Mouse (Mus musculus): ENCODE data around the gene Cdh3. TPM values are rescaled to one million over a fixed set of nuclear protein-coding genes. Genes with fewer than 3 reads are reported as not detected.
"Not testable (repeated sequence)": the region's sequence is repeated elsewhere in the genome, so short reads cannot be mapped to it uniquely, and the experiment has no call there.

Cdh3 gene
- polyA plus RNA-seq, 1 experiment from 2014 or later, result 2.6 TPM

DNA sequence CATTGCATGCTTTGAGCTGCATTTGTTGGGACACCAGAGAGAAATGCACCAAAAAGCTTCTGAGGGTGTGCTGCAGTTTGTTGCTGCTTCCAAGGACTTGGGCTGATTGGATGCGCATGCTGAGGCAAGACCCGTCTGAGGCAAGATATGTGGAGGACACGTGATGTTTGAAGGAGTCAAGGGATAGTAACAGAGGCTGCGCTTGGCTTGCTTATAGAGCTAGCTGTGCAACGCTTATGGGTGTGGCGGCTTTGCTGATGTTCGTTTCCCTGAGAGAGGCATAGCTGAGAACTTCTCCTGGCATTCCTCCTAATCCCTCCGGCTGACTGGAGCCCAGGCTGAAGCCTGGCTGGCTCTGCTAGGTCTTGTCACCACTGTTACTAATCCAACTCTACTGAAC is 76.2 kb downstream of the Cdh3 start:
- no peak overlapping the region for H3K4me2 ChIP-seq (replicated peaks; ENCODE audit: low read depth, low read length)
- H3K27ac ChIP-seq (ENCODE audit: low read length), result no peak overlapping the region
- no peaks in the 10 kb centered on the region for H3K9me3 ChIP-seq (ENCODE audit: low read length)
- no peak for DNase-seq (ENCODE audit: low spot score)
- H3K27me3 ChIP-seq (replicated peaks; ENCODE audit: insufficient read depth, low read length), result no peaks in the 10 kb centered on the region
- H3K36me3 ChIP-seq (ENCODE audit: insufficient read depth, low read length), result no peaks in the 10 kb centered on the region
- TF ChIP-seq CTCF (IDR thresholded peaks at IDR 0.05) (no peak), EP300 (IDR thresholded peaks at IDR 0.05) (no peak)
- H3K4me1 ChIP-seq (ENCODE audit: insufficient read depth, low read depth, low read length), result peaks cover 7% of the 10 kb centered on the region; the same call in 1 of the 2 replicates
- H3K4me3 ChIP-seq (ENCODE audit: low read depth, low read length), result no peak overlapping the region
- WGBS, result 67% methylated on average over 8 of the region's 8 CpGs
- no peak for ATAC-seq
- no peak overlapping the region for H3K9ac ChIP-seq (replicated peaks; ENCODE audit: low read depth)

GRCm38 (mm10) chr8:106588443-106589431 is 78.0 kb downstream of the Cdh3 start:
- no peak overlapping the region for H3K9ac ChIP-seq (replicated peaks; ENCODE audit: low read depth)
- no peak overlapping the region for H3K27ac ChIP-seq (ENCODE audit: low read length)

GRCm38 (mm10) chr8:106592458-106592857 is 81.8 kb downstream of the Cdh3 start:
- DNase-seq (ENCODE audit: low spot score), result no peak

More at GRCm38 (mm10) chr8:106588443-106589431, 78.0 kb downstream of the Cdh3 start:
- no peaks in the 10 kb centered on the region for H3K9me3 ChIP-seq (ENCODE audit: low read length)
- H3K4me3 ChIP-seq (ENCODE audit: low read depth, low read length), result no peak overlapping the region
- no peak overlapping the region for H3K4me2 ChIP-seq (replicated peaks; ENCODE audit: low read depth, low read length)
- DNase-seq (ENCODE audit: low spot score) (peak; percentile 37), ATAC-seq (no peak)
- H3K4me1 ChIP-seq (ENCODE audit: insufficient read depth, low read depth, low read length), result peaks cover 7% of the 10 kb centered on the region; the same call in 1 of the 2 replicates
- WGBS, result 22% methylated on average over 3 of the region's 3 CpGs
- TF ChIP-seq CTCF (IDR thresholded peaks at IDR 0.05) (no peak), EP300 (IDR thresholded peaks at IDR 0.05) (no peak)
- H3K36me3 ChIP-seq (ENCODE audit: insufficient read depth, low read length), result no peaks in the 10 kb centered on the region
- H3K27me3 ChIP-seq (replicated peaks; ENCODE audit: insufficient read depth, low read length), result no peaks in the 10 kb centered on the region

DNA sequence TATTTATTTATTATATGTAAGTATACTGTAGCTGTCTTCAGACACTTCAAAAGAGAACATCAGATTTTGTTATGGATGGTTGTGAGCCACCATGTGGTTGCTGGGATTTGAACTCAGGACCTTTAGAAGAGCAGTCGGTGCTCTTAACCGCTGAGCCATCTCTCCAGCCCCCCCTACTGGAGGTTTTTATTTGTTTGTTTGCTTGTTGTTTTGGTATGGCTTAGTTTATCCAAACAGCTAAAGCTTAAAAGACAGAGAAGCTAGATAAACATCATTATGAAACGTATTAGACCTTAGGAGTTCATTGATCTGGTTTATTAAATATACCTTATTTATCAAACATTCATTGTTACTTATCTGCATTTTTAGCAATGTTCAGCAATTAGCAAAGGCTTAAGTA is 84.9 kb downstream of the Cdh3 start:
- H3K27me3 ChIP-seq (replicated peaks; ENCODE audit: insufficient read depth, low read length); H3K9me3 ChIP-seq (ENCODE audit: low read length); DNase-seq (ENCODE audit: low spot score); H3K9ac ChIP-seq (replicated peaks; ENCODE audit: low read depth); H3K4me3 ChIP-seq (ENCODE audit: low read depth, low read length); H3K27ac ChIP-seq (ENCODE audit: low read length); H3K36me3 ChIP-seq (ENCODE audit: insufficient read depth, low read length); H3K4me1 ChIP-seq (ENCODE audit: insufficient read depth, low read depth, low read length); ATAC-seq; H3K4me2 ChIP-seq (replicated peaks; ENCODE audit: low read depth, low read length): not testable (repeated sequence)
- WGBS, result 91% methylated on average over 3 of the region's 3 CpGs

More at GRCm38 (mm10) chr8:106592458-106592857, 81.8 kb downstream of the Cdh3 start:
- Histone ChIP-seq H3K4me2 (replicated peaks; ENCODE audit: low read depth, low read length) (no peak overlapping the region), H3K4me3 (ENCODE audit: low read depth, low read length) (no peak overlapping the region), H3K9me3 (ENCODE audit: low read length) (no peaks in the 10 kb centered on the region), H3K36me3 (ENCODE audit: insufficient read depth, low read length) (no peaks in the 10 kb centered on the region), H3K27ac (ENCODE audit: low read length) (no peak overlapping the region), H3K4me1 (ENCODE audit: insufficient read depth, low read depth, low read length) (no peaks in the 10 kb centered on the region), H3K9ac (replicated peaks; ENCODE audit: low read depth) (no peak overlapping the region), H3K27me3 (replicated peaks; ENCODE audit: insufficient read depth, low read length) (no peaks in the 10 kb centered on the region)
- TF ChIP-seq CTCF (IDR thresholded peaks at IDR 0.05) (no peak), EP300 (IDR thresholded peaks at IDR 0.05) (no peak)
- WGBS, result 52% methylated on average over 2 of the region's 3 CpGs
- no peak for ATAC-seq

- no peak overlapping the region for H3K4me2 ChIP-seq (replicated peaks; ENCODE audit: low read depth, low read length)
- WGBS, result 96% methylated on average over 5 of the region's 5 CpGs
- H3K27ac ChIP-seq (ENCODE audit: low read length), result no peak overlapping the region
- no peaks in the 10 kb centered on the region for H3K9me3 ChIP-seq (ENCODE audit: low read length)
- no peak overlapping the region for H3K4me3 ChIP-seq (ENCODE audit: low read depth, low read length)
- TF ChIP-seq CTCF (IDR thresholded peaks at IDR 0.05) (no peak), EP300 (IDR thresholded peaks at IDR 0.05) (no peak)
- no peak for ATAC-seq
- no peaks in the 10 kb centered on the region for H3K36me3 ChIP-seq (ENCODE audit: insufficient read depth, low read length)
- H3K9ac ChIP-seq (replicated peaks; ENCODE audit: low read depth), result no peak overlapping the region
- DNase-seq (ENCODE audit: low spot score), result no peak
- H3K4me1 ChIP-seq (ENCODE audit: insufficient read depth, low read depth, low read length), result no peaks in the 10 kb centered on the region
- H3K27me3 ChIP-seq (replicated peaks; ENCODE audit: insufficient read depth, low read length), result no peaks in the 10 kb centered on the region
These were observed 86.4 kb downstream of the Cdh3 start for GRCm38 (mm10) chr8:106597067-106597466.

GRCm38 (mm10) chr8:106599265-106599979 is 88.7 kb downstream of the Cdh3 start:
- Histone ChIP-seq H3K9me3 (ENCODE audit: low read length) (no peaks in the 10 kb centered on the region), H3K27ac (ENCODE audit: low read length) (no peak overlapping the region), H3K4me1 (ENCODE audit: insufficient read depth, low read depth, low read length) (no peaks in the 10 kb centered on the region), H3K4me3 (ENCODE audit: low read depth, low read length) (no peak overlapping the region), H3K9ac (replicated peaks; ENCODE audit: low read depth) (no peak overlapping the region), H3K36me3 (ENCODE audit: insufficient read depth, low read length) (no peaks in the 10 kb centered on the region), H3K4me2 (replicated peaks; ENCODE audit: low read depth, low read length) (no peak overlapping the region), H3K27me3 (replicated peaks; ENCODE audit: insufficient read depth, low read length) (peaks cover 20% of the 10 kb centered on the region)
- 37% methylated on average over 7 of the region's 7 CpGs for WGBS
- ATAC-seq, result no peak
- no peak for DNase-seq (ENCODE audit: low spot score)
- TF ChIP-seq EP300 (IDR thresholded peaks at IDR 0.05), result no peak
- TF ChIP-seq CTCF (IDR thresholded peaks at IDR 0.05), result no peak
